8 mouse cellular contexts compared by ENCODE assay signal in the genomic region with DNA sequence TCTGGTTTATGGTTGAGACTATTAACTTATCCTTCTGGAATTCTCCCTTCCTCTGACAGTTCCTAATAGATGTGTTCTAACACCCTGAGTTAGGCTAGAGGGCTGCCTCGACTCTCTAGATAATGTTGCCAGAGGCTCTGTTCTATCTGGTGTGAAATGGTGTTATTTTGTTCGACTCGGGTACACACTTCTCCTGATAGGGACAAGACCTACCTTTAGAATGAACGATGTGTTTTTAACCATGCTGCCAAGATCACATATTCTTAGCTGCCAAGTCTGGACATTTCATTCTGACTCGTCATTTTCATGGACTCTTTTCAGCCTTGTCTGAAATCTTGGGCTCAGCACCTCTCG. TPM values are rescaled to one million over a fixed set of nuclear protein-coding genes. Genes with fewer than 3 reads are reported as not detected.
DNase-seq lines count a peak whose midpoint lies in the region; ATAC-seq and TF ChIP-seq lines count a peak whose summit lies in the region.
"Not testable (repeated sequence)": the region's sequence is repeated elsewhere in the genome, so short reads cannot be mapped to it uniquely, and the experiment has no call there.

No protein-coding gene starts in this region.

- peak overlapping the region; percentile 46 for H3K27ac ChIP-seq in layer of hippocampus, adult 2 months

- intact Hi-C loops in heart, postnatal 10 days (cut with DNase I): not testable (repeated sequence)

- H3K4me3 ChIP-seq in layer of hippocampus, adult 2 months: not testable (repeated sequence)

- not testable (repeated sequence) for TF ChIP-seq CTCF in layer of hippocampus, adult 2 months (conservative IDR thresholded peaks at IDR 0.05)

- peak; percentile 21 for DNase-seq in 416B (ENCODE audit: low read depth)
- peak; percentile 28 for DNase-seq in adrenal gland, postnatal 10 days
- DNase-seq in cerebellum, adult 9-11 months: peak; percentile 33
- peak; percentile 48 to 63 for DNase-seq in heart, postnatal 10 days
- DNase-seq in layer of hippocampus, adult 2 months (ENCODE audit: low spot score in 2 of 2): not testable (repeated sequence)
- peak; percentile 14 to 32 for DNase-seq in lung, postnatal 4 days
- peak; percentile 32 to 49 for DNase-seq in right cerebral cortex, postnatal 10 days (ENCODE audit: low spot score in 2 of 2)

- 0 out of 2 replicates have a peak, but pooled peaks have one; percentile 1 for ATAC-seq in frontal cortex, adult (ENCODE audit: low TSS enrichment)

RNA-seq across cellular contexts. Expression of a gene that starts 29.3 kb away (rescaled TPM):
- total RNA-seq in adrenal gland, postnatal 10 days (2021): 100 to 1,000 TPM; 102 to 237 TPM
- total RNA-seq in heart, postnatal 10 days (2021): 10 to 100 TPM; 58.4 to 63.1 TPM
- total RNA-seq in layer of hippocampus, adult 2 months (2021): 100 to 1,000 TPM; 208 to 264 TPM
